Mouse (Mus musculus): Measurements from ENCODE around the gene Dnajc12.

GRCm38 (mm10) chr10:63453926-63454325, 71.7 kb downstream of the Dnajc12 start:
- TF ChIP-seq POLR2A (IDR thresholded peaks at IDR 0.05; ENCODE audit: borderline replicate concordance, control insufficient read depth, low read depth, low read length) (no peak), CTCF (IDR thresholded peaks at IDR 0.05; ENCODE audit: control insufficient read depth, insufficient read depth, low read length) (no peak)
